Mouse (Mus musculus) midbrain, embryonic 12.5 days (tissue): Measurements from ENCODE around the gene Qpctl. TPM values are rescaled to one million over a fixed set of nuclear protein-coding genes. Genes with fewer than 3 reads are reported as not detected.
A peak's percentile ranks its signal among the peaks of the same experiment; 100 is the strongest.

Experiments
- ATAC-seq: fragments of 200-750 bp; cut with Nextera tagmentation; 2 replicates; pipeline ENCODE4 v1.8.0; 2017; ENCODE audit warnings: low read depth, moderate TSS enrichment, moderate library complexity; ENCODE audit not compliant: low FRiP score
- H3K27ac ChIP-seq: fragments of 300-500 bp; sonication (generic); replicated peaks from 2 replicates; pipeline ENCODE4 v1.5.1; 2016; ENCODE audit warnings: mild to moderate bottlenecking
- H3K27me3 ChIP-seq: fragments of 300-500 bp; sonication (generic); 2 replicates; pipeline ENCODE4 v1.6.1; 2016; ENCODE audit warnings: mild to moderate bottlenecking
- H3K36me3 ChIP-seq: fragments of 300-500 bp; sonication (generic); 2 replicates; pipeline ENCODE4 v1.6.1; 2016
- H3K4me1 ChIP-seq: fragments of 300-500 bp; sonication (generic); 2 replicates; pipeline ENCODE4 v1.6.1; 2016
- H3K4me2 ChIP-seq: fragments of 300-500 bp; sonication (generic); replicated peaks from 2 replicates; pipeline ENCODE4 v1.6.1; 2016; ENCODE audit warnings: mild to moderate bottlenecking, moderate library complexity
- H3K4me3 ChIP-seq: fragments of 300-500 bp; sonication (generic); 2 replicates; pipeline ENCODE4 v1.5.1; 2016; ENCODE audit warnings: mild to moderate bottlenecking
- H3K9ac ChIP-seq: fragments of 300-500 bp; sonication (generic); replicated peaks from 2 replicates; pipeline ENCODE4 v1.6.1; 2016; ENCODE audit warnings: mild to moderate bottlenecking, moderate library complexity
- H3K9me3 ChIP-seq: fragments of 300-500 bp; sonication (generic); 2 replicates; pipeline ENCODE4 v1.6.1; 2016; ENCODE audit warnings: mild to moderate bottlenecking
- WGBS: fragments of 180-500 bp; shearing (Covaris S2); methylation state at CpG from one replicate; pipeline ENCODE4 v1.1.7; 2016; 5-methylcytosine and 5-hydroxymethylcytosine counted together
- polyA plus RNA-seq: library from polyadenylated mRNA; unstranded; fragments of >200 nt; fragmentation: Nextera tagmentation; extraction: Ambion mirVana; gene quantifications from 2 replicates; pipeline ENCODE4 v1.2.1, GENCODE M21; 2016

The Qpctl gene
- polyA plus RNA-seq, 1 experiment from 2014 or later = 22.0 TPM

GRCm38 (mm10) chr7:19137380-19137779 lies 11.7 kb downstream of the Qpctl start:
- Histone ChIP-seq H3K27me3 (no peaks in the 10 kb centered on the region), H3K9me3 (no peaks in the 10 kb centered on the region), H3K4me2 (no peak overlapping the region), H3K36me3 (peaks cover 59% of the 10 kb centered on the region), H3K4me1 (no peaks in the 10 kb centered on the region), H3K27ac (no peak overlapping the region), H3K9ac (no peak overlapping the region), H3K4me3 (no peak overlapping the region)
- no peak for ATAC-seq
- WGBS = 61% methylated on average over 5 of the region's 5 CpGs

GRCm38 (mm10) chr7:19136673-19137334 lies 12.3 kb downstream of the Qpctl start:
- H3K27me3 ChIP-seq = no peaks in the 10 kb centered on the region
- H3K4me2 ChIP-seq = no peak overlapping the region
- WGBS = 92% methylated on average over 38 of the region's 38 CpGs

GRCm38 (mm10) chr7:19136168-19136567 lies 12.9 kb downstream of the Qpctl start:
- peaks cover 52% of the 10 kb centered on the region for H3K36me3 ChIP-seq
- ATAC-seq = no peak
- no peak overlapping the region for H3K27ac ChIP-seq
- no peaks in the 10 kb centered on the region for H3K9me3 ChIP-seq
- 96% methylated on average over 13 of the region's 13 CpGs for WGBS
- H3K4me3 ChIP-seq = no peak overlapping the region
- no peaks in the 10 kb centered on the region for H3K27me3 ChIP-seq
- peaks cover 4% of the 10 kb centered on the region; the same call in 1 of the 2 replicates for H3K4me1 ChIP-seq
- H3K4me2 ChIP-seq = no peak overlapping the region
- H3K9ac ChIP-seq = no peak overlapping the region

More at GRCm38 (mm10) chr7:19136673-19137334, 12.3 kb downstream of the Qpctl start:
- ATAC-seq = 0 out of 2 replicates have a peak, but pooled peaks have one; percentile 20
- Histone ChIP-seq H3K9ac (no peak overlapping the region), H3K36me3 (peaks cover 58% of the 10 kb centered on the region), H3K4me1 (peaks cover 3% of the 10 kb centered on the region; the same call in 1 of the 2 replicates), H3K9me3 (no peaks in the 10 kb centered on the region), H3K4me3 (no peak overlapping the region), H3K27ac (no peak overlapping the region)

- Histone ChIP-seq H3K9ac (peak overlapping the region; percentile 68), H3K4me3 (peak overlapping the region; percentile 44), H3K4me2 (peak overlapping the region; percentile 57), H3K27me3 (no peaks in the 10 kb centered on the region), H3K36me3 (peaks cover 23% of the 10 kb centered on the region), H3K27ac (peak overlapping the region; percentile 92), H3K9me3 (no peaks in the 10 kb centered on the region), H3K4me1 (peaks cover 14% of the 10 kb centered on the region)
- under 1% methylated on average over 39 of the region's 39 CpGs for WGBS
- peak; percentile 99 for ATAC-seq
Measured at GRCm38 (mm10) chr7:19131324-19131848, 17.7 kb downstream of the Qpctl start.

GRCm38 (mm10) chr7:19130657-19131056 lies 18.4 kb downstream of the Qpctl start:
- H3K4me1 ChIP-seq = peaks cover 14% of the 10 kb centered on the region
- peak overlapping the region; percentile 44 for H3K4me3 ChIP-seq
- H3K36me3 ChIP-seq = peaks cover 21% of the 10 kb centered on the region
- H3K9me3 ChIP-seq = no peaks in the 10 kb centered on the region
- peak overlapping the region; percentile 68 for H3K9ac ChIP-seq
- WGBS = 38% methylated on average over 4 of the region's 4 CpGs
- no peak for ATAC-seq
- H3K27me3 ChIP-seq = no peaks in the 10 kb centered on the region
- peak overlapping the region; percentile 57 for H3K4me2 ChIP-seq
- H3K27ac ChIP-seq = peak overlapping the region; percentile 92

- Histone ChIP-seq H3K27ac (no peak overlapping the region), H3K9ac (no peak overlapping the region), H3K4me2 (no peak overlapping the region), H3K9me3 (no peaks in the 10 kb centered on the region), H3K4me3 (no peak overlapping the region), H3K27me3 (no peaks in the 10 kb centered on the region), H3K4me1 (peaks cover 14% of the 10 kb centered on the region), H3K36me3 (peaks cover 16% of the 10 kb centered on the region; the same call in 1 of the 2 replicates)
- no peak for ATAC-seq
- WGBS = 95% methylated on average over 5 of the region's 5 CpGs
Measured at GRCm38 (mm10) chr7:19129396-19129795, 19.7 kb downstream of the Qpctl start.

GRCm38 (mm10) chr7:19127744-19128143 lies 21.3 kb downstream of the Qpctl start:
- H3K4me3 ChIP-seq = no peak overlapping the region
- H3K9ac ChIP-seq = no peak overlapping the region
- no peaks in the 10 kb centered on the region for H3K9me3 ChIP-seq
- 98% methylated on average over 5 of the region's 5 CpGs for WGBS
- no peak for ATAC-seq
- H3K36me3 ChIP-seq = peaks cover 16% of the 10 kb centered on the region; the same call in 1 of the 2 replicates
- no peaks in the 10 kb centered on the region for H3K27me3 ChIP-seq
- peaks cover 14% of the 10 kb centered on the region for H3K4me1 ChIP-seq
- no peak overlapping the region for H3K4me2 ChIP-seq
- H3K27ac ChIP-seq = no peak overlapping the region

- Histone ChIP-seq H3K4me1 (peaks cover 13% of the 10 kb centered on the region), H3K9ac (no peak overlapping the region), H3K27me3 (no peaks in the 10 kb centered on the region), H3K9me3 (no peaks in the 10 kb centered on the region), H3K36me3 (peaks cover 16% of the 10 kb centered on the region; the same call in 1 of the 2 replicates), H3K4me3 (no peak overlapping the region), H3K4me2 (no peak overlapping the region), H3K27ac (no peak overlapping the region)
- WGBS = 94% methylated on average over 6 of the region's 6 CpGs
- no peak for ATAC-seq
Measured at GRCm38 (mm10) chr7:19124713-19125112, 24.4 kb downstream of the Qpctl start.

- H3K27ac ChIP-seq = no peak overlapping the region
- H3K9ac ChIP-seq = no peak overlapping the region
- H3K4me3 ChIP-seq = no peak overlapping the region
- peaks cover 19% of the 10 kb centered on the region for H3K4me1 ChIP-seq
- no peaks in the 10 kb centered on the region for H3K9me3 ChIP-seq
- peaks cover 6% of the 10 kb centered on the region; the same call in 1 of the 2 replicates for H3K36me3 ChIP-seq
- no peak for ATAC-seq
- 91% methylated on average over 4 of the region's 4 CpGs for WGBS
- H3K4me2 ChIP-seq = no peak overlapping the region
- H3K27me3 ChIP-seq = peaks cover 19% of the 10 kb centered on the region
Measured at GRCm38 (mm10) chr7:19121686-19122085, 27.4 kb downstream of the Qpctl start.

GRCm38 (mm10) chr7:19119631-19120429 lies 29.3 kb downstream of the Qpctl start, which contains the start of gene Fbxo46:
Gene Fbxo46, plus strand, starts transcription at chr7:19119859.
- H3K27ac ChIP-seq = no peak within 1 kb of the TSS; the same call in 1 of the 2 replicates
- peaks cover 19% of the 10 kb centered on the region for H3K4me1 ChIP-seq
- H3K4me2 ChIP-seq = peak within 1 kb of the TSS; percentile 76
- peak within 1 kb of the TSS; percentile 74 for H3K9ac ChIP-seq
- peak within 1 kb of the TSS; percentile 72 for H3K4me3 ChIP-seq
- WGBS = 2% methylated on average over 34 of the region's 34 CpGs
- ATAC-seq = peak; percentile 97
- peaks cover 19% of the 10 kb centered on the region for H3K27me3 ChIP-seq
- H3K36me3 ChIP-seq = no peaks in the 10 kb centered on the region
- no peaks in the 10 kb centered on the region for H3K9me3 ChIP-seq

GRCm38 (mm10) chr7:19119083-19119482 lies 30.0 kb downstream of the Qpctl start:
- peaks cover 19% of the 10 kb centered on the region for H3K27me3 ChIP-seq
- H3K36me3 ChIP-seq = no peaks in the 10 kb centered on the region
- peak; percentile 1; the same call in 1 of the 2 replicates for ATAC-seq
- H3K9ac ChIP-seq = no peak overlapping the region
- H3K27ac ChIP-seq = no peak overlapping the region
- H3K4me1 ChIP-seq = peaks cover 19% of the 10 kb centered on the region
- H3K4me2 ChIP-seq = no peak overlapping the region
- no peaks in the 10 kb centered on the region for H3K9me3 ChIP-seq
- WGBS = 92% methylated on average over 8 of the region's 8 CpGs
- H3K4me3 ChIP-seq = no peak overlapping the region
